Mouse (Mus musculus): Measurements from ENCODE around the gene Pla2g16.

The Pla2g16 gene

GRCm38 (mm10) chr19:7613151-7613550 lies 55.9 kb downstream of the Pla2g16 start:
- ATAC-seq (ENCODE audit: low TSS enrichment) = no peak

GRCm38 (mm10) chr19:7616231-7616930 lies 59.1 kb downstream of the Pla2g16 start:
- ATAC-seq (ENCODE audit: low TSS enrichment) = no peak

- no peak for ATAC-seq (ENCODE audit: low TSS enrichment)
These were observed 59.8 kb downstream of the Pla2g16 start for GRCm38 (mm10) chr19:7617085-7617484.

- peak; percentile 76 for ATAC-seq (ENCODE audit: low TSS enrichment)
These were observed 60.4 kb downstream of the Pla2g16 start for GRCm38 (mm10) chr19:7617696-7618095.

- no peak for ATAC-seq (ENCODE audit: low TSS enrichment)
These were observed 75.8 kb downstream of the Pla2g16 start for GRCm38 (mm10) chr19:7633021-7633420.

GRCm38 (mm10) chr19:7633786-7634185 lies 76.5 kb downstream of the Pla2g16 start:
- ATAC-seq (ENCODE audit: low TSS enrichment) = no peak
